ENCODE assay signal across 8 mouse cellular contexts in genomic region chr8:71668220-71668975, GRCm38 (mm10). TPM values are rescaled to one million over a fixed set of nuclear protein-coding genes. Genes with fewer than 3 reads are reported as not detected.
DNase-seq lines count a peak whose midpoint lies in the region; ATAC-seq and TF ChIP-seq lines count a peak whose summit lies in the region.

No protein-coding gene starts in this region.

- no peaks in the 10 kb centered on the region for H3K79me2 ChIP-seq in CH12.LX (replicated peaks; ENCODE audit: control insufficient read depth, extremely low read depth, insufficient read depth, poor library complexity, severe bottlenecking)

- no peak for TF ChIP-seq RAD21 in CH12.LX (IDR thresholded peaks at IDR 0.05; ENCODE audit: low read depth, low read length)

- H3K4me2 ChIP-seq in CH12.LX (ENCODE audit: insufficient read depth, low read depth, poor library complexity, severe bottlenecking) = peak overlapping the region; percentile 42
- H3K4me2 ChIP-seq in embryonic facial prominence, embryonic 15.5 days (replicated peaks) = 0 out of 2 replicates have a peak overlapping the region, but pooled peaks have one; percentile 3
- H3K4me2 ChIP-seq in hindbrain, embryonic 15.5 days = peak overlapping the region; percentile 31
- peak overlapping the region; percentile 50 for H3K4me2 ChIP-seq in stomach, embryonic 16.5 days (ENCODE audit: low read depth, low read length)

- dilution Hi-C loops in CH12.LX (cut with MboI; ENCODE audit: extremely low pct_ligation_motif_present, extremely low pct_unique_long_range_greater_than_20kb, low sequenced_read_pairs) = no loop called here

- peak overlapping the region; percentile 34 for H3K9ac ChIP-seq in CH12.LX (ENCODE audit: insufficient read depth, low read depth)
- H3K9ac ChIP-seq in embryonic facial prominence, embryonic 15.5 days = no peak overlapping the region
- H3K9ac ChIP-seq in hindbrain, embryonic 15.5 days = peak overlapping the region; percentile 2; the same call in 1 of the 2 replicates
- no peak overlapping the region; the same call in 1 of the 2 replicates for H3K9ac ChIP-seq in stomach, embryonic 16.5 days (ENCODE audit: low read length)

- H3K4me3 ChIP-seq in CH12.LX (replicated peaks in 1 of 3; ENCODE audit: low read depth in 2 of 3, low read length in 2 of 3, poor library complexity in 1 of 3) = peak overlapping the region; percentile 2 to 34 (median 14)
- no peak overlapping the region for H3K4me3 ChIP-seq in embryonic facial prominence, embryonic 15.5 days (replicated peaks)
- no peak overlapping the region for H3K4me3 ChIP-seq in hindbrain, embryonic 15.5 days
- H3K4me3 ChIP-seq in stomach, embryonic 16.5 days (replicated peaks; ENCODE audit: low read length) = 0 out of 2 replicates have a peak overlapping the region, but pooled peaks have one; percentile 15

- H3K4me1 ChIP-seq in CH12.LX (ENCODE audit: control insufficient read depth in 1 of 2, insufficient read depth in 2 of 2) = peaks cover 27 to 64% of the 10 kb centered on the region in 2 experiments
- H3K4me1 ChIP-seq in embryonic facial prominence, embryonic 15.5 days = peaks cover 36% of the 10 kb centered on the region
- H3K4me1 ChIP-seq in hindbrain, embryonic 15.5 days (replicated peaks) = peaks cover 50% of the 10 kb centered on the region
- peaks cover 27% of the 10 kb centered on the region for H3K4me1 ChIP-seq in stomach, embryonic 16.5 days (ENCODE audit: control insufficient read depth, insufficient read depth, low read length)

- TF ChIP-seq POLR2A in CH12.LX (IDR thresholded peaks at IDR 0.05; ENCODE audit: low read depth, low read length) = peak; percentile 44; the same call in 1 of the 2 replicates

- WGBS in embryonic facial prominence, embryonic 15.5 days = 3% methylated on average over 21 of the region's 21 CpGs
- WGBS in hindbrain, embryonic 15.5 days = 5% methylated on average over 21 of the region's 21 CpGs
- WGBS in stomach, embryonic 16.5 days = 1% methylated on average over 21 of the region's 21 CpGs

- no peaks in the 10 kb centered on the region for H3K36me3 ChIP-seq in CH12.LX (replicated peaks in 1 of 2; ENCODE audit: control insufficient read depth in 1 of 2, insufficient read depth in 1 of 2, low read length in 1 of 2)
- H3K36me3 ChIP-seq in embryonic facial prominence, embryonic 15.5 days = no peaks in the 10 kb centered on the region
- peaks cover 11% of the 10 kb centered on the region; the same call in 1 of the 2 replicates for H3K36me3 ChIP-seq in hindbrain, embryonic 15.5 days
- no peaks in the 10 kb centered on the region for H3K36me3 ChIP-seq in stomach, embryonic 16.5 days (ENCODE audit: control insufficient read depth, insufficient read depth, low read length)

- no peak for TF ChIP-seq EP300 in CH12.LX (IDR thresholded peaks at IDR 0.05; ENCODE audit: low read length)

- no peaks in the 10 kb centered on the region for H3K9me3 ChIP-seq in CH12.LX (replicated peaks; ENCODE audit: low read length)
- no peaks in the 10 kb centered on the region for H3K9me3 ChIP-seq in embryonic facial prominence, embryonic 15.5 days (replicated peaks)
- no peaks in the 10 kb centered on the region for H3K9me3 ChIP-seq in hindbrain, embryonic 15.5 days
- no peaks in the 10 kb centered on the region for H3K9me3 ChIP-seq in stomach, embryonic 16.5 days (replicated peaks; ENCODE audit: control insufficient read depth, low read length)

- in situ Hi-C loops in CH12.LX (cut with MboI; ENCODE audit: low pct_ligation_motif_present, low pct_unique_long_range_greater_than_20kb, low sequenced_read_pairs) = no loop called here

- DNase-seq in heart, adult 11 months = peak; percentile 95
- no peak for DNase-seq in heart, adult 8-10 months (ENCODE audit: low spot score)
- peak; percentile 66 for DNase-seq in CH12.LX (ENCODE audit: extremely low read depth)
- DNase-seq in lung, postnatal 14 days = peak; percentile 27
- no peak for DNase-seq in ovary, postnatal 14 days (ENCODE audit: low spot score)

- TF ChIP-seq CTCF in CH12.LX (conservative IDR thresholded peaks at IDR 0.05 in 1 of 2, IDR thresholded peaks at IDR 0.05 in 1 of 2; ENCODE audit: low read depth in 2 of 2, low read length in 2 of 2) = no peak

- H3K27ac ChIP-seq in CH12.LX (ENCODE audit: insufficient read depth, low read depth) = no peak overlapping the region
- H3K27ac ChIP-seq in embryonic facial prominence, embryonic 15.5 days (replicated peaks) = no peak overlapping the region
- no peak overlapping the region; the same call in 1 of the 2 replicates for H3K27ac ChIP-seq in hindbrain, embryonic 15.5 days (replicated peaks)
- H3K27ac ChIP-seq in stomach, embryonic 16.5 days (ENCODE audit: low read length) = no peak overlapping the region

- peaks cover 39% of the 10 kb centered on the region for H3K27me3 ChIP-seq in CH12.LX (replicated peaks)
- H3K27me3 ChIP-seq in embryonic facial prominence, embryonic 15.5 days = peaks cover 46% of the 10 kb centered on the region
- H3K27me3 ChIP-seq in hindbrain, embryonic 15.5 days = no peaks in the 10 kb centered on the region
- H3K27me3 ChIP-seq in stomach, embryonic 16.5 days (ENCODE audit: control insufficient read depth, insufficient read depth, low read length) = peaks cover 14% of the 10 kb centered on the region

- ATAC-seq in embryonic facial prominence, embryonic 15.5 days (ENCODE audit: insufficient number of reproducible peaks, low FRiP score, low TSS enrichment, low read depth) = no peak
- ATAC-seq in hindbrain, embryonic 15.5 days (ENCODE audit: low FRiP score, low read depth) = no peak
- no peak; the same call in 1 of the 2 replicates for ATAC-seq in stomach, embryonic 16.5 days (ENCODE audit: insufficient read depth, low FRiP score)

TF ChIP-seq in CH12.LX, 34 proteins besides CTCF, POLR2A, EP300 and RAD21 (continues in another document):
- TF ChIP-seq BHLHE40 (IDR thresholded peaks at IDR 0.05; ENCODE audit: low read depth, low read length) = 0 out of 2 replicates have a peak, but pooled peaks have one; percentile 10
- peak; percentile 72; the same call in 1 of the 2 replicates for TF ChIP-seq TBP (conservative IDR thresholded peaks at IDR 0.05; ENCODE audit: low read depth, low read length)
- no peak for TF ChIP-seq E2F4 (IDR thresholded peaks at IDR 0.05; ENCODE audit: insufficient replicate concordance, low read depth, low read length)
- TF ChIP-seq ZNF384 (IDR thresholded peaks at IDR 0.05; ENCODE audit: low read depth, low read length) = no peak
- peak; percentile 82 for TF ChIP-seq ELF1 (IDR thresholded peaks at IDR 0.05; ENCODE audit: low read depth, low read length)
- peak; percentile 95 for TF ChIP-seq MEF2A (IDR thresholded peaks at IDR 0.05; ENCODE audit: borderline replicate concordance, low read depth, low read length)
- TF ChIP-seq SMC3 (IDR thresholded peaks at IDR 0.05; ENCODE audit: low read depth, low read length) = no peak
- no peak for TF ChIP-seq PAX5 (IDR thresholded peaks at IDR 0.05; ENCODE audit: low read length)
- TF ChIP-seq TCF12 (IDR thresholded peaks at IDR 0.05; ENCODE audit: low read depth, low read length) = peak; percentile 65

RNA-seq across cellular contexts. Expression of gene Unc13a, which starts 3.2 kb away (rescaled TPM):
- total RNA-seq in heart, adult 8-10 months (2022) = 1 to 10 TPM in 1 of 4 experiments, under 1 TPM in 3; 0.49 to 1.4 (median 0.57) TPM
- total RNA-seq in CH12.LX (2012; rRNA removed) (1.0 and 1.7 TPM in 2 replicates), CH12.LX (2014; rRNA removed) (0.55 and 0.68 TPM in 2 replicates)
- polyA plus RNA-seq in CH12.LX (2012; ENCODE audit: insufficient read length, low read depth) = 0.79 and 2.1 TPM in 2 replicates
- 1.2 and 2.0 TPM in 2 replicates for polyA plus RNA-seq in embryonic facial prominence, embryonic 15.5 days (2015; fragmentation: Nextera tagmentation; extraction: Ambion mirVana)
- polyA plus RNA-seq in hindbrain, embryonic 15.5 days (2015; fragmentation: Nextera tagmentation; extraction: Ambion mirVana) = 20.8 and 24.7 TPM in 2 replicates
- 1.1 and 1.2 TPM in 2 replicates for polyA plus RNA-seq in stomach, embryonic 16.5 days (2015; fragmentation: Nextera tagmentation; extraction: Ambion mirVana)

RNA-seq across cellular contexts. Expression of gene Jak3, which starts 7.7 kb away (rescaled TPM):
- total RNA-seq in heart, adult 8-10 months (2022) = 10 to 100 TPM in 1 of 4 experiments, 1 to 10 TPM in 3; 6.4 to 10.3 (median 7.6) TPM
- total RNA-seq in CH12.LX (2012; rRNA removed) = 39.2 and 47.1 TPM in 2 replicates
- total RNA-seq in CH12.LX (2014; rRNA removed) = 13.3 and 15.0 TPM in 2 replicates
- polyA plus RNA-seq in CH12.LX (2012; ENCODE audit: insufficient read length, low read depth) = 35.6 and 37.8 TPM in 2 replicates
- polyA plus RNA-seq in embryonic facial prominence, embryonic 15.5 days (2015; fragmentation: Nextera tagmentation; extraction: Ambion mirVana) = 5.3 and 6.3 TPM in 2 replicates
- polyA plus RNA-seq in hindbrain, embryonic 15.5 days (2015; fragmentation: Nextera tagmentation; extraction: Ambion mirVana) = 6.1 and 7.0 TPM in 2 replicates
- 9.3 and 9.5 TPM in 2 replicates for polyA plus RNA-seq in stomach, embryonic 16.5 days (2015; fragmentation: Nextera tagmentation; extraction: Ambion mirVana)

RNA-seq across cellular contexts. Expression of gene Insl3, which starts 20.6 kb away (rescaled TPM):
- total RNA-seq in heart, adult 8-10 months (2022) = 1 to 10 TPM; 2.2 to 4.6 (median 2.5) TPM
- total RNA-seq in CH12.LX (2012; rRNA removed) (8.7 and 9.8 TPM in 2 replicates), CH12.LX (2014; rRNA removed) (1.9 and 3.0 TPM in 2 replicates)
- polyA plus RNA-seq in CH12.LX (2012; ENCODE audit: insufficient read length, low read depth) = 14.4 and 21.4 TPM in 2 replicates
- 1.1 TPM in 2 replicates for polyA plus RNA-seq in embryonic facial prominence, embryonic 15.5 days (2015; fragmentation: Nextera tagmentation; extraction: Ambion mirVana)
- polyA plus RNA-seq in hindbrain, embryonic 15.5 days (2015; fragmentation: Nextera tagmentation; extraction: Ambion mirVana) = 0.47 and 1.5 TPM in 2 replicates
- polyA plus RNA-seq in stomach, embryonic 16.5 days (2015; fragmentation: Nextera tagmentation; extraction: Ambion mirVana) = 1.1 and 1.7 TPM in 2 replicates

RNA-seq across cellular contexts. Expression of gene B3gnt3, which starts 33.2 kb away (rescaled TPM):
- total RNA-seq in heart, adult 8-10 months (2022) = 1 to 10 TPM; 4.0 to 6.9 (median 5.3) TPM
- total RNA-seq in CH12.LX (2012; rRNA removed) (0.63 and 0.98 TPM in 2 replicates), CH12.LX (2014; rRNA removed) (0.09 TPM in 1 of 2 replicates, not detected in the other)
- 0.24 and 0.26 TPM in 2 replicates for polyA plus RNA-seq in CH12.LX (2012; ENCODE audit: insufficient read length, low read depth)
- 1.1 and 1.4 TPM in 2 replicates for polyA plus RNA-seq in embryonic facial prominence, embryonic 15.5 days (2015; fragmentation: Nextera tagmentation; extraction: Ambion mirVana)
- 0.45 and 0.52 TPM in 2 replicates for polyA plus RNA-seq in hindbrain, embryonic 15.5 days (2015; fragmentation: Nextera tagmentation; extraction: Ambion mirVana)
- polyA plus RNA-seq in stomach, embryonic 16.5 days (2015; fragmentation: Nextera tagmentation; extraction: Ambion mirVana) = 12.2 and 15.0 TPM in 2 replicates

RNA-seq across cellular contexts. Expression of gene Fcho1, which starts 57.1 kb away (rescaled TPM):
- total RNA-seq in heart, adult 8-10 months (2022) = 1 to 10 TPM in 1 of 4 experiments, under 1 TPM in 3; 0.14 to 1.5 (median 0.68) TPM
- total RNA-seq in CH12.LX (2012; rRNA removed) = 95.5 and 99.8 TPM in 2 replicates
- total RNA-seq in CH12.LX (2014; rRNA removed) = 39.3 and 40.2 TPM in 2 replicates
- polyA plus RNA-seq in CH12.LX (2012; ENCODE audit: insufficient read length, low read depth) = 77.5 and 82.0 TPM in 2 replicates
- polyA plus RNA-seq in embryonic facial prominence, embryonic 15.5 days (2015; fragmentation: Nextera tagmentation; extraction: Ambion mirVana) = 8.1 and 9.8 TPM in 2 replicates
- polyA plus RNA-seq in hindbrain, embryonic 15.5 days (2015; fragmentation: Nextera tagmentation; extraction: Ambion mirVana) = 77.2 and 93.0 TPM in 2 replicates
- polyA plus RNA-seq in stomach, embryonic 16.5 days (2015; fragmentation: Nextera tagmentation; extraction: Ambion mirVana) = 6.1 and 7.0 TPM in 2 replicates

Comparison
In these comparisons a context has a peak if more than half of its experiments do, and no peak if none do; other contexts are left out.
1. DNase-seq: peak in heart, adult 11 months (single experiment), CH12.LX (single experiment) and lung, postnatal 14 days (single experiment); none in heart, adult 8-10 months (single experiment) and ovary, postnatal 14 days (single experiment).
2. H3K4me3 ChIP-seq: peak in CH12.LX (3 of 3) and stomach, embryonic 16.5 days (single experiment); none in embryonic facial prominence, embryonic 15.5 days (single experiment) and hindbrain, embryonic 15.5 days (single experiment).
3. H3K9ac ChIP-seq: peak in CH12.LX (single experiment) and hindbrain, embryonic 15.5 days (single experiment); none in embryonic facial prominence, embryonic 15.5 days (single experiment) and stomach, embryonic 16.5 days (single experiment).
4. Peak in every context shown above with its lines, with median percentiles within 50 percentile points of each other: H3K4me2 ChIP-seq.